Mouse (Mus musculus): ENCODE measurements around the gene Svep1. TPM values are rescaled to one million over a fixed set of nuclear protein-coding genes. Genes with fewer than 3 reads are reported as not detected.
A peak's percentile ranks its signal among the peaks of the same experiment; 100 is the strongest.

The Svep1 gene
- polyA plus RNA-seq, 1 experiment = 0.74 TPM

DNA sequence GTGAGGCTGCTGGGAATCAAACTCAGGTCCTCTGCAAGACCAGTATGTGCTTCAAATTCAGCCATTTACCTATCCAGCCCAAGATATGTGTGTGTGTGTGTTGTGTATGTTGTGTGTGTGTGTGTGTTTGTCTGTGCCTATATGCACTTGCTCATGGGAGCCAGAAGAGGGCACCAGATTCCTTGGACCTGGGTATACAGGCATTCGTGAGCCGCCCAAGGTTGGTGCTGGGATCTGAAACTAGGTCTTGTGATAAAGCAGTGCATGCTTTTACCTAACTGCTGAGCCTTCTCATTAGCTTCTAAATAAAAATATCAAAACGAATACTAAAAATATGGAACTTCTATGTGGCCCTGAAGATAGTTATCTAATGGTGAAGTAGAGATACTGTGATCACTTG is 121.3 kb downstream of the Svep1 start:
- no peaks in the 10 kb centered on the region for H3K4me1 ChIP-seq (ENCODE audit: control insufficient read depth, insufficient read depth, low read length)
- H3K27me3 ChIP-seq (ENCODE audit: control insufficient read depth, insufficient read depth, low read length) = no peaks in the 10 kb centered on the region
- no peak overlapping the region for H3K4me3 ChIP-seq (ENCODE audit: control insufficient read depth, low read depth, low read length)
- 0 out of 2 replicates have a peak, but pooled peaks have one; percentile 12 for TF ChIP-seq CTCF (IDR thresholded peaks at IDR 0.05; ENCODE audit: control insufficient read depth, insufficient read depth, insufficient replicate concordance, low read depth, low read length)
- no peak for TF ChIP-seq POLR2A (IDR thresholded peaks at IDR 0.05; ENCODE audit: control insufficient read depth, low read depth, low read length)
- H3K27ac ChIP-seq (ENCODE audit: control insufficient read depth, insufficient read depth, low read depth, low read length) = no peak overlapping the region
- no peaks in the 10 kb centered on the region for H3K36me3 ChIP-seq (ENCODE audit: control insufficient read depth, insufficient read depth, low read length)

GRCm38 (mm10) chr4:58084155-58084554 is 122.5 kb downstream of the Svep1 start:
- Histone ChIP-seq H3K36me3 (ENCODE audit: control insufficient read depth, insufficient read depth, low read length) (no peaks in the 10 kb centered on the region), H3K4me3 (ENCODE audit: control insufficient read depth, low read depth, low read length) (no peak overlapping the region), H3K4me1 (ENCODE audit: control insufficient read depth, insufficient read depth, low read length) (no peaks in the 10 kb centered on the region), H3K27me3 (ENCODE audit: control insufficient read depth, insufficient read depth, low read length) (no peaks in the 10 kb centered on the region), H3K27ac (ENCODE audit: control insufficient read depth, insufficient read depth, low read depth, low read length) (no peak overlapping the region)
- TF ChIP-seq POLR2A (IDR thresholded peaks at IDR 0.05; ENCODE audit: control insufficient read depth, low read depth, low read length) (no peak), CTCF (IDR thresholded peaks at IDR 0.05; ENCODE audit: control insufficient read depth, insufficient read depth, insufficient replicate concordance, low read depth, low read length) (no peak)

GRCm38 (mm10) chr4:58082588-58082987 is 124.1 kb downstream of the Svep1 start:
- Histone ChIP-seq H3K4me1 (ENCODE audit: control insufficient read depth, insufficient read depth, low read length) (no peaks in the 10 kb centered on the region), H3K27ac (ENCODE audit: control insufficient read depth, insufficient read depth, low read depth, low read length) (no peak overlapping the region), H3K4me3 (ENCODE audit: control insufficient read depth, low read depth, low read length) (no peak overlapping the region), H3K27me3 (ENCODE audit: control insufficient read depth, insufficient read depth, low read length) (no peaks in the 10 kb centered on the region), H3K36me3 (ENCODE audit: control insufficient read depth, insufficient read depth, low read length) (no peaks in the 10 kb centered on the region)
- TF ChIP-seq CTCF (IDR thresholded peaks at IDR 0.05; ENCODE audit: control insufficient read depth, insufficient read depth, insufficient replicate concordance, low read depth, low read length) (peak; percentile 87; the same call in 1 of the 2 replicates), POLR2A (IDR thresholded peaks at IDR 0.05; ENCODE audit: control insufficient read depth, low read depth, low read length) (no peak)

GRCm38 (mm10) chr4:58079631-58080030 is 127.0 kb downstream of the Svep1 start:
- H3K27ac ChIP-seq (ENCODE audit: control insufficient read depth, insufficient read depth, low read depth, low read length) = no peak overlapping the region
- H3K4me3 ChIP-seq (ENCODE audit: control insufficient read depth, low read depth, low read length) = no peak overlapping the region
- H3K4me1 ChIP-seq (ENCODE audit: control insufficient read depth, insufficient read depth, low read length) = no peaks in the 10 kb centered on the region
- no peaks in the 10 kb centered on the region for H3K36me3 ChIP-seq (ENCODE audit: control insufficient read depth, insufficient read depth, low read length)
- no peaks in the 10 kb centered on the region for H3K27me3 ChIP-seq (ENCODE audit: control insufficient read depth, insufficient read depth, low read length)
- TF ChIP-seq POLR2A (IDR thresholded peaks at IDR 0.05; ENCODE audit: control insufficient read depth, low read depth, low read length) (no peak), CTCF (IDR thresholded peaks at IDR 0.05; ENCODE audit: control insufficient read depth, insufficient read depth, insufficient replicate concordance, low read depth, low read length) (peak; percentile 20; the same call in 1 of the 2 replicates)

- Histone ChIP-seq H3K27me3 (ENCODE audit: control insufficient read depth, insufficient read depth, low read length) (no peaks in the 10 kb centered on the region), H3K4me1 (ENCODE audit: control insufficient read depth, insufficient read depth, low read length) (peaks cover 2% of the 10 kb centered on the region), H3K4me3 (ENCODE audit: control insufficient read depth, low read depth, low read length) (no peak overlapping the region), H3K27ac (ENCODE audit: control insufficient read depth, insufficient read depth, low read depth, low read length) (no peak overlapping the region), H3K36me3 (ENCODE audit: control insufficient read depth, insufficient read depth, low read length) (no peaks in the 10 kb centered on the region)
- TF ChIP-seq CTCF (IDR thresholded peaks at IDR 0.05; ENCODE audit: control insufficient read depth, insufficient read depth, insufficient replicate concordance, low read depth, low read length) (no peak), POLR2A (IDR thresholded peaks at IDR 0.05; ENCODE audit: control insufficient read depth, low read depth, low read length) (no peak)
Observed at GRCm38 (mm10) chr4:58077950-58078349, 128.7 kb downstream of the Svep1 start.

- Histone ChIP-seq H3K36me3 (ENCODE audit: control insufficient read depth, insufficient read depth, low read length) (no peaks in the 10 kb centered on the region), H3K27ac (ENCODE audit: control insufficient read depth, insufficient read depth, low read depth, low read length) (no peak overlapping the region), H3K27me3 (ENCODE audit: control insufficient read depth, insufficient read depth, low read length) (no peaks in the 10 kb centered on the region), H3K4me3 (ENCODE audit: control insufficient read depth, low read depth, low read length) (no peak overlapping the region), H3K4me1 (ENCODE audit: control insufficient read depth, insufficient read depth, low read length) (peaks cover 6% of the 10 kb centered on the region)
- TF ChIP-seq CTCF (IDR thresholded peaks at IDR 0.05; ENCODE audit: control insufficient read depth, insufficient read depth, insufficient replicate concordance, low read depth, low read length) (no peak), POLR2A (IDR thresholded peaks at IDR 0.05; ENCODE audit: control insufficient read depth, low read depth, low read length) (no peak)
Observed at GRCm38 (mm10) chr4:58077536-58077935, 129.1 kb downstream of the Svep1 start.

- H3K36me3 ChIP-seq (ENCODE audit: control insufficient read depth, insufficient read depth, low read length) = no peaks in the 10 kb centered on the region
- TF ChIP-seq CTCF (IDR thresholded peaks at IDR 0.05; ENCODE audit: control insufficient read depth, insufficient read depth, insufficient replicate concordance, low read depth, low read length) (no peak), POLR2A (IDR thresholded peaks at IDR 0.05; ENCODE audit: control insufficient read depth, low read depth, low read length) (no peak)
- no peak overlapping the region for H3K4me3 ChIP-seq (ENCODE audit: control insufficient read depth, low read depth, low read length)
- H3K27me3 ChIP-seq (ENCODE audit: control insufficient read depth, insufficient read depth, low read length) = no peaks in the 10 kb centered on the region
- no peak overlapping the region for H3K27ac ChIP-seq (ENCODE audit: control insufficient read depth, insufficient read depth, low read depth, low read length)
- H3K4me1 ChIP-seq (ENCODE audit: control insufficient read depth, insufficient read depth, low read length) = peaks cover 6% of the 10 kb centered on the region
Observed at GRCm38 (mm10) chr4:58072888-58073287, 133.8 kb downstream of the Svep1 start.

- TF ChIP-seq POLR2A (IDR thresholded peaks at IDR 0.05; ENCODE audit: control insufficient read depth, low read depth, low read length) = no peak
- TF ChIP-seq CTCF (IDR thresholded peaks at IDR 0.05; ENCODE audit: control insufficient read depth, insufficient read depth, insufficient replicate concordance, low read depth, low read length) = no peak
- H3K27ac ChIP-seq (ENCODE audit: control insufficient read depth, insufficient read depth, low read depth, low read length) = no peak overlapping the region
- peaks cover 6% of the 10 kb centered on the region for H3K4me1 ChIP-seq (ENCODE audit: control insufficient read depth, insufficient read depth, low read length)
- no peaks in the 10 kb centered on the region for H3K27me3 ChIP-seq (ENCODE audit: control insufficient read depth, insufficient read depth, low read length)
- H3K36me3 ChIP-seq (ENCODE audit: control insufficient read depth, insufficient read depth, low read length) = no peaks in the 10 kb centered on the region
- no peak overlapping the region for H3K4me3 ChIP-seq (ENCODE audit: control insufficient read depth, low read depth, low read length)
Observed at GRCm38 (mm10) chr4:58068886-58069285, 137.8 kb downstream of the Svep1 start.

Measured in testis, adult 2 months (tissue).